Mouse (Mus musculus) gastrocnemius, postnatal 25 days (tissue): ENCODE measurements around the gene Coro1b. TPM values are rescaled to one million over a fixed set of nuclear protein-coding genes. Genes with fewer than 3 reads are reported as not detected.
A peak's percentile ranks its signal among the peaks of the same experiment; 100 is the strongest.

Experiments used
- DNase-seq: peaks from one replicate; pipeline ENCODE4 v3.0.0; 2022
- total RNA-seq, 2 experiments: library from RNA; stranded (reverse); gene quantifications; 1 replicate in 1 of 2; 2 replicates in 1 of 2; pipeline ENCODE4 v1.2.3; 2021

Coro1b gene
- total RNA-seq, 2 experiments from 2014 or later: 15.9 to 24.1 TPM

DNA sequence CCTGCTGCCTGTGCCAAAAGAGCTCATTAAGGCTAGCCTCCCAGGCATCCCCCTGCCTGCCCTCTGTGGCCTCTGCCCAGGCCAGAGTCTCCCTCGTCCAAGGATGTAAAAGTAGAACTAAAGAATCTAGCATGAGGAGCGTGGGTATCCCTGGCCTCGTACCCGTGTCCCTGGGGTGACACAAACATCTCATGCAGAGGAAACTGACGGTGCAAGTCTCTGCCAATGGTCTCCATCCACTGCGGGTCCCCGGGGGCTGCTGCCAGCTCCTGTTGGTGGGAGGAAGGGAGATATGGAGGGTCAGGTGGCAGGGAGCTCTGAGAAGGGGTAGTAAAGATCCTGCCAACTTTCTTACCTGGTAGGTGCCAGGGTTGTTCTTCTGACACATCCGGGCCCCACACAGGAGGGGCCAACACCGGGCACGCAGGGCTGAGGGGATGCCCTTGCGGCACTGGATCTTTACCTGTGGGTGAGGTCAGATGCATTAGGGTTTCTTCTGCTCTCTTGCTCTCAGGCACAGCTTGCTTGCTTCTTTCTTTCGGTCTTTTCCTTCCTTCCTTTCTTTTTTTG lies 40.7 kb downstream of the Coro1b start:
- no peak for DNase-seq

DNA sequence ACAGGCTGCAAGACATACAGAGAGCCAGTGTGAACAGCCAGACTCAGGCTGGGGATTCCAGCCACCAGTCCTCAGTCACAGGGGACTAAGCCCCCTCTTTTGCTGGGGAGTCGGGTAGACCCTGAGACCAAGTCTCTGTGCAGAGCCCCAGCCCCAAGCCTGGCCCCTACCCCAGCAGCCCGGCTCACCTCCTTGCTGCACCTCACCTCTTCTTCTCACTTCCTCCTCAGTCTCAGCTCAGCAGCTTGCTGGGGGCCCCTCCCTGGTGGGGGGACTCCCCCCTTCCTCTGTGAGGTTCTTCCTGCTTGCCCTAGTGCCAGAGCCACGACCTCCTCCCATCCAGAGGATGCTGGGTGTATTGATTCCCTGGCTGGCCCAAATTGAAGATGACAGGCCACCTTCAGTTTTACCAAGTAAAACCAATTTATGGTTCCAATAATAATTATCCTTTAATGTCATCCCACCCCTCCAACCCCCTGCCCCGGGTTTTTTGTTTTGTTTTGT lies 42.5 kb downstream of the Coro1b start, which contains the start of gene Tbc1d10c:
Gene Tbc1d10c (minus strand): TSS at position 454 of the 504 bp plus-strand sequence.
- DNase-seq: peak; percentile 66

DNA sequence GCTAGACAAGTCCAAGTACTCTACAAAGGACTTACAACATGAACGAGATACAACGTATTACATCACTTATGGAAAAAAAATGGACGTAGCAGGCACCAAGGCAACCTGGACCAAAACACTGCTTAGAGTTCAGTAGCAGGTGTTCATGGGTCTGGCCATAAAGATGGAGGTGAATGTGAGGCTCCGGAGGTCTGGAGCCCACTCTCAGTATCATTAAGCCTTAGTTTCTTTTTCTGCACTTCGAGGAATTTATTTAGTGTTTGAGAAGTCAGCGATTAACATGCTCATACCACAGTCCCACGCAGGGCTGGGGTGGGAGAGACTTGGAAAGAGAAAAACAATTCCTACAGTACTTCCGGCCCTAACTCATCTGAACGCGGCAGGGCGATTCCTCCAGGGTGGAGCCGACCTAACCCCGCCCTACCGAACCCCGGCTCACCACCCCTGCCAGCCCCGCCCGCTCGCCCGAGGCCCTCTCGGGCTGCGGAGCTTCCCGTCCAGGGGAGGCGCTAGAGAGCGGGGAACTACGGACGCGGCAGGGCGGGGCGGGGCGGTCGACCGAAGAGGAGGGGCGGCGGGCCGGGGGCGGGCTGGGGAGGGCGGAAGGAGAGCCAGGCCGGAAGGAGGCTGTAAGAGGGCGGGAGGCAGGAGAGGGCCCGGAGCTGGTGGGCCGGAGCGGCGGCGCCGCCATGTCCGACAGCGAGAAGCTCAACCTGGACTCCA lies 43.3 kb downstream of the Coro1b start, which contains the start of gene Ppp1ca:
Gene Ppp1ca (plus strand): TSS at position 538 of the 723 bp plus-strand sequence.
- peak; percentile 96 for DNase-seq

DNA sequence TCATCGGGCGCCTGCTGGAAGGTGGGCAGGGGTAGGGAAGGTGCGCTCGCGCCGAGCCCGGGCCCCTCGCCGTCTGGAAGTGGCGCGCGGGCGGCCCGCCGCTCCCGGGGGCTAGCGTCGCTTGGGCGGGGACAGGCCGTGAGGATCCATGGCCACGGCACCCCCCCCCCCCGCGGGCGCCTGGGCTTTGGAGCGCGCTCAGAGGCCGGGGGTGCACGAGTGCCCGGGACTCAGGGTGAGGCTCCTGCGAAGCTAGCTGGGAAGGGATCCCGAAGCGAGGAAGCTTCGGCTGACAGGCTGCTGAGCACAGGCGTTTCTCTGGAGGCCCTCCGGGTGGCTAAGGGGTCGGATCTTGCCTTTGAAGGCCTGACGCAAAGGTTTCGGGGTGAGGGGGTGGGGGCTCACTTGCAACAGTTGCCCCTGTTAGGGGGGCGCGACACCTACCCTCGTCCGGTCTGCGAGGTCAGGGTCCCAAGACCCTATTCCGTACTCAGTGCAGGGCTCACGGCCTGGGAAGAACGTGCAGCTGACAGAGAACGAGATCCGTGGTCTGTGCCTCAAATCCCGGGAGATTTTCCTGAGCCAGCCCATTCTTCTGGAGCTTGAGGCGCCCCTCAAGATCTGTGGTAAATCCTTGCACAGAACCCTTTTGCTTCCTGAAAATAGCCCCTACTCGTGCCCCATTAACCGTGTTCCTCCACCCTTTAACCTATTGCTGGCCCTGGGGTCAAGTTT lies 44.0 kb downstream of the Coro1b start:
- no peak for DNase-seq

DNA sequence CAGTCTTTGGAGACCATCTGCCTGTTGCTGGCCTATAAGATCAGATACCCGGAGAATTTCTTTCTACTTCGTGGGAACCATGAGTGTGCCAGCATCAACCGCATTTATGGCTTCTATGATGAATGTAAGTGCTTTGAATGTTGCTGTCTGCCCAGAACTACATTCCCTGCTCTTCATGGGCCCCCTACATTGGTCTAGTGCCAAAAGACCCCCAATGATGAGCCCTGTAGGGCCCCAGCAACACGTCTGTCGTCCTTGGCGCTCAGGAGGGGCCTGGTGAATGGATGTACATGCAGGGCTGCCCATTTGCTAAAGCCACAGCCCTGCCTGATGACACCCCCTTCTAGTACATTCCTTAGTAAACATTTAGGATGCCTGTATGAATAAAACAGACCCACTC lies 44.7 kb downstream of the Coro1b start:
- no peak for DNase-seq

DNA sequence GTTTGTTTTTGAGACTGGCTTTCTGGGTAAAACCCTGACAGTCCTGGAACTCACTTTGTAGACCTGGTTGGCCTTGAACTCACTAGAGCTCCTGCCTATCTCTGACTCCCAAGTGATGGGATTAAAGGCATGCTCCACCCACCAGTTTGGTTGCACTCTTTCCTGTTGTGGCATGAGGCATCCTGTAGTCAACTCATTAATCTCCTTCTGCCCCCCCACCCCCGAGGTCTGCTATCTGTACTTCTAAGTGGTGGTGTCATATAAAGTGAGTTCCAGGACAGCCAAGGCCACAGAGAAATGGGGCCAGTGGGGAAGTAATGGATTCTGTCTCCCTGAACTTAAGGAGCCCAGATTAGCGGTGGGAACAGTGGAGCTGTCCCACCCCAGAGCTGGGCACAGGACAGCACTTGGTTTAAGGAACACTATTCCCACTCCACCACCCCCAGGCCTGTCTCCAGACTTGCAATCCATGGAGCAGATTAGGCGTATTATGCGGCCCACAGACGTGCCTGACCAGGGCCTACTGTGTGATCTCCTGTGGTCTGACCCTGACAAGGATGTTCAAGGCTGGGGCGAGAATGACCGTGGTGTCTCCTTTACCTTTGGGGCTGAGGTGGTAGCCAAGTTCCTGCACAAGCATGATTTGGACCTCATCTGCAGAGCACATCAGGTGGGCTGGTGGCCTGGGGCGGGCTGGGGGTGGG lies 45.8 kb downstream of the Coro1b start:
- no peak for DNase-seq

DNA sequence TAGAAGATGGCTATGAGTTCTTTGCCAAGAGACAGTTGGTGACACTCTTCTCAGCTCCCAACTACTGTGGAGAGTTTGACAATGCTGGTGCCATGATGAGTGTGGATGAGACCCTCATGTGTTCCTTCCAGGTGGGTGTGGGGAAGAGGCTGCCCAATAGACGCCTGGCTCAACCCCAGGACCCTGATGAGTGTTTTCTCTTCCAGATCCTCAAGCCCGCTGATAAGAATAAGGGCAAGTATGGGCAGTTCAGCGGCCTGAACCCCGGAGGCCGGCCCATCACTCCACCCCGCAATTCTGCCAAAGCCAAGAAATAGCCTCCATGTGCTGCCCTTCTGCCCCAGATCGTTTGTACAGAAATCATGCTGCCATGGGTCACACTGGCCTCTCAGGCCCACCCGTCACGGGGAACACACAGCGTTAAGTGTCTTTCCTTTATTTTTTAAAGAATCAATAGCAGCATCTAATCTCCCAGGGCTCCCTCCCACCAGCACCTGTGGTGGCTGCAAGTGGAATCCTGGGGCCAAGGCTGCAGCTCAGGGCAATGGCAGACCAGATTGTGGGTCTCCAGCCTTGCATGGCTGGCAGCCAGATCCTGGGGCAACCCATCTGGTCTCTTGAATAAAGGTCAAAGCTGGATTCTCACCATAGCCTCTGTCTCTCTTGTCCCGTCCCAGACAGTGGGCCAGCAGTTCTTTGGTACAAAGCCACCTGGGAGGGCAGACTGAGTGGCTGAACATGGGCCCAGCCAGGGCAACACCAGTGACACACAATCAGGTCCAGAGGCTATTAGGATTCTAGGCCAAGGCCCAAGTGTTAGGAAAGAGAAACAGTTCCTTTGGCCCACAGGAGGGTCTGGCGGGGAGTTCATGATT lies 46.6 kb downstream of the Coro1b start:
- DNase-seq: no peak

DNA sequence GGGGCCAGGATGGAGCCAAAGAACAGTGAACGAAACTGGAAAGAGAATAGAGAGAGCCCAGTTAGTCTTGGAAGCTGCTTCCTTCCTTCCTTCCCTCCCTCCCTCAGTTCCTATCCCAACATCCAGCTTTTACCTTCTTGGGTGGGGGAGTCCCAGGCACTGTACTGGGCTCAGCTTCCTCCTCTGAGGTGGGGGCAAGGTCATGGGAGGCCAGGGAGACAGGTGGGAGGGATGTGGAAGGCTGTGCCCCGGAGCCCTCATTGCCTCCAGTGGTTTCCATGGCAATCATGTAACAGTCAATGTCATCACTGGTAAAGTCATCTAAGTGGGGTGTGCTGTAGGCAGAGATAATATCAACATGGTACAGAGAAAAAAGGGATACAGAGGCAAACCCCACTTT lies 47.6 kb downstream of the Coro1b start:
- no peak for DNase-seq

DNA sequence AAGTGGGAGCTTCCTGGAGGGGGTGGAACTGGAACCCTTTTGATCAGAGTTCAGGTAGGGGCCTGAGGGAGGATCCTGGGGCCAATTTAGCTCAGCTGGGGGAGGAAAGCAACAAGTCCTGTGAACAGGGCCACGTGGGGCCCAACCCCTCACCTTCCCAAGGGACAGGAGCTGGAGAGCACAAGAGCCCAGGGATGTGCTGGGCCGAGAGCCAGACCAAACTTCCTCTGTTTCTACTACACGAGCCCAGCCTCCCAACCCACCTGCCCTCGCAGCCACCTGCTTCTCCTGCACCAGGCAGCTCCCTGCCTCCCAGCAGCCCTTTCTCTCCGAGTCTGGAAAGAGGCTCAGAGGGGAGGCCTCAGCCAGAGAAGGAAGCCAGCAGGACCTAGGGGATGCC lies 48.1 kb downstream of the Coro1b start:
- no peak for DNase-seq

DNA sequence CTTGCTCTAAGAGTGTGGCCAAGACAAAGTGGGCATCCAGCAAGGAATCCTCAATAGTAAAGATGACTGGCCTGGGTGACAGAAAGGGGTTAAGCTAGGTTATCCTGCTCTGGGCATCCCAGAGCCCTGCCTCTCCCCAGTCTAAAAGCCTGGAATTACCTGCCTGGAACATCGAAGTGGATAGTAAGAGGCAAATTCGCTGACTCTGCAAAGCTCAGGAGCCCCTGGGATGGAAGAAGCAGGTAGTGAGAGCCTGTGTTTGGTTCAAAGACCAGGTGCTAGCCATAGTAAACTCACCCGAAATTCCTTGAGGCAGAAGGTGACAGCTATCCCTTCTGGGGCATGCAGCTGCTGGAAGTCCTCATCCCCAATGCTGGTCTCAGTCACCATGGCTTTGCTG lies 48.8 kb downstream of the Coro1b start:
- DNase-seq: no peak

DNA sequence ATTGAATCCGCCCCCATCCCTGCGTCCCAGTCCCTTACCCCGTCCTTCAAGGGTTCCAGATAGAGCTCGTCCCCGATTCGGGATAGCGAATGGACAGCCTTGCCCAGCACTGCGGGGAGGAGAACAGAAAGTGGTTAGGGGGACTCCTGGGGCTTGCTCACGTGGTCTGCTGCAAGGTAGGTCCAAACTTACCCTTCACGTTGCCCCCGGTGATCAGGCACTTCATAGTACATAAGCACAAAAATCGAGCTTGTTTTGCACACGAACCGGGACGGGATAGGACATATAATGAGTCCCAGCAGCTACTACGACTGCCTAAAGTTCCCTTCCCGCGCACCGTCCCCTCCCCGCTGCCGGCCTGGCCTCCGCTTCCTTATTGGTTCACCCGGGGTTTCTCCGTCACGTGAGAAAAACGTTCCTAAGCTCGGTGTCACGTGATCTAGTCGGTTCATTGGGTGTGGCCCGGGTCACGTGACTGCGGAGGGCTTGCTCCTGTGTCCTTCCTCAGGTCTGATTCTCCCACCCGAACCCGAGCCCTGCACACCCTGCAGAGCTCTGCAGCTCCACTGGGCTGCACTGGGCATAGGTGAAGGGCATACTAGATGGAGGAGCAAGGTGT lies 53.0 kb downstream of the Coro1b start, which contains the start of gene Rad9a:
Gene Rad9a (minus strand): TSS at position 372 of the 619 bp plus-strand sequence.
- DNase-seq: peak; percentile 93

DNA sequence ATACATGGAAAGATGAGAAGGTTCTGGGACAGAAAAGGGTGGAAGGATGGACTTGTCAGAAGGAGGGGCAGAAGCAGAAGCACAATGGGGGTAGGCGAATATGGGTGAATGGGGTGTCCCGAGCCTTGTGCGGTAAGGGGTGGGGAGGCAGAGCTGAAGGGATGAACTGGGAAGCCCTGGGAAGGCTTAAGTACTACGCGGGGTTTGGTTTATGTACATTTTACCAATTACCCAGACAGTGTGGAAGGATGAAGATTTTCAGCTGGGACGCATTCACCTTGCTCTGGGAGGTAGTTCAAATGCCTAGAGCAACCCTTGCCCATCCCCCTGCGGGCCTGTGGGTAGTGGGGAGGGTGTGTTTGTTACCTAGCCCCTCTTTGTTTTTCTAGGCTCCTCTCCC lies 53.7 kb downstream of the Coro1b start:
- DNase-seq: no peak

DNA sequence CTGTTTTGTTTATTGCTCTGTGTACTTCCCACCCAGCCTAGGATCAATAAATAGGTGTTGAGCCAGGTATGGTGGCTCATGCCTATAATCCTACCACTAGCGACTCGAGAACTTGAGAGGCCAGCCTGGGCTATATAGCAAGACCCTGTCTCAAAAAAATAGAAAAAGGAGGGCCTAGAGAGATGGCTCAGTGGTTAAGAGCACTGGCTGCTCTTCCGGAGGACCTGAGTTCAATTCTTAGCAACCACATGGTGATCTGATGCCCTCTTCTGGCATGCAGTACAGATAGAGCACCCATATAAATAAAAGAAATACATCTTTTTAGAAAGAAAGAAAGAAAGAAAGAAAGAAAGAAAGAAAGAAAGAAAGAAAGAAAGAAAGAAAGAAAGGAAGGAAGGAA lies 54.7 kb downstream of the Coro1b start:
- DNase-seq: no peak

Other genes starting within 250 kb of the Coro1b start
- 1 to 10 TPM; 5.2 to 7.0 TPM for gene Tcirg1, start 241.5 kb upstream of the Coro1b start, total RNA-seq
- gene Ndufs8, start 235.8 kb upstream of the Coro1b start, total RNA-seq: 100 to 1,000 TPM; 260 to 277 TPM
- 1 to 10 TPM; 1.4 to 1.7 TPM for gene Aldh3b1, start 218.8 kb upstream of the Coro1b start, total RNA-seq
- 10 to 100 TPM in 1 of 2 experiments, 1 to 10 TPM in 1; 8.4 to 10.2 TPM for gene Unc93b1, start 213.4 kb upstream of the Coro1b start, total RNA-seq
- not detected for gene Aldh3b3, start 190.0 kb upstream of the Coro1b start, total RNA-seq
- 1 to 10 TPM in 1 of 2 experiments, not detected in 1; 1.0 TPM for gene Aldh3b2, start 176.3 kb upstream of the Coro1b start, total RNA-seq
- gene Acy3, start 162.0 kb upstream of the Coro1b start, total RNA-seq: 1 to 10 TPM; 1.7 to 2.7 TPM
- not detected for gene Tbx10, start 155.9 kb upstream of the Coro1b start, total RNA-seq
- 10 to 100 TPM; 21.5 to 23.1 TPM for gene Nudt8, start 148.0 kb upstream of the Coro1b start, total RNA-seq
- gene Gm49405, start 148.0 kb upstream of the Coro1b start, total RNA-seq: under 1 TPM; 0.31 to 0.35 TPM
- gene Doc2g, start 145.3 kb upstream of the Coro1b start, total RNA-seq: under 1 TPM; 0.69 to 0.75 TPM
- 100 to 1,000 TPM; 412 to 474 TPM for gene Ndufv1, start 135.8 kb upstream of the Coro1b start, total RNA-seq
- gene Gstp1, start 110.6 kb upstream of the Coro1b start, total RNA-seq: 100 to 1,000 TPM; 344 to 356 TPM
- gene Gstp2, start 102.6 kb upstream of the Coro1b start, total RNA-seq: 100 to 1,000 TPM; 118 to 133 TPM
- not detected for gene Gstp3, start 89.0 kb upstream of the Coro1b start, total RNA-seq
- gene Cabp2, start 67.0 kb upstream of the Coro1b start, total RNA-seq: not detected
- gene Cdk2ap2, start 51.4 kb upstream of the Coro1b start, total RNA-seq: 10 to 100 TPM; 17.8 to 23.4 TPM
- 1 to 10 TPM; 2.8 to 5.7 TPM for gene Pitpnm1, start 48.6 kb upstream of the Coro1b start, total RNA-seq
- gene Aip, start 22.8 kb upstream of the Coro1b start, total RNA-seq: 10 to 100 TPM; 58.2 to 68.5 TPM
- not detected for gene Gpr152, start 8.8 kb upstream of the Coro1b start, total RNA-seq
- gene Cabp4, start 4.6 kb upstream of the Coro1b start, total RNA-seq: not detected
- under 1 TPM in 1 of 2 experiments, not detected in 1; 0.35 TPM for gene Ptprcap, start 5.0 kb downstream of the Coro1b start, total RNA-seq
- 10 to 100 TPM; 19.9 to 24.4 TPM for gene Rps6kb2, start 14.7 kb downstream of the Coro1b start, total RNA-seq
- 10 to 100 TPM; 17.7 to 20.0 TPM for gene Carns1, start 26.9 kb downstream of the Coro1b start, total RNA-seq
- gene Tbc1d10c, start 42.7 kb downstream of the Coro1b start, total RNA-seq: 1 to 10 TPM; 4.7 to 5.9 TPM
- 100 to 1,000 TPM; 206 to 208 TPM for gene Ppp1ca, start 43.4 kb downstream of the Coro1b start, total RNA-seq
- gene Rad9a, start 53.0 kb downstream of the Coro1b start, total RNA-seq: 1 to 10 TPM; 2.5 to 3.5 TPM
- gene Clcf1, start 65.6 kb downstream of the Coro1b start, total RNA-seq: under 1 TPM; 0.28 to 0.59 TPM
- gene AC109138.7, start 65.7 kb downstream of the Coro1b start, total RNA-seq: not detected
- 10 to 100 TPM; 13.0 to 21.1 TPM for gene Pold4, start 83.3 kb downstream of the Coro1b start, total RNA-seq
- 1 to 10 TPM; 3.4 to 3.9 TPM for gene Ssh3, start 120.6 kb downstream of the Coro1b start, total RNA-seq
- gene Ankrd13d, start 134.5 kb downstream of the Coro1b start, total RNA-seq: under 1 TPM; 0.33 to 0.64 TPM
- gene Grk2, start 157.6 kb downstream of the Coro1b start, total RNA-seq: 10 to 100 TPM; 39.2 to 47.9 TPM
- 10 to 100 TPM; 26.5 to 28.3 TPM for gene Kdm2a, start 249.7 kb downstream of the Coro1b start, total RNA-seq